Mouse (Mus musculus): ENCODE measurements around the gene Gm30191.
"Not testable (repeated sequence)": the region's sequence is repeated elsewhere in the genome, so short reads cannot be mapped to it uniquely, and the experiment has no call there.

Gene Gm30191

DNA sequence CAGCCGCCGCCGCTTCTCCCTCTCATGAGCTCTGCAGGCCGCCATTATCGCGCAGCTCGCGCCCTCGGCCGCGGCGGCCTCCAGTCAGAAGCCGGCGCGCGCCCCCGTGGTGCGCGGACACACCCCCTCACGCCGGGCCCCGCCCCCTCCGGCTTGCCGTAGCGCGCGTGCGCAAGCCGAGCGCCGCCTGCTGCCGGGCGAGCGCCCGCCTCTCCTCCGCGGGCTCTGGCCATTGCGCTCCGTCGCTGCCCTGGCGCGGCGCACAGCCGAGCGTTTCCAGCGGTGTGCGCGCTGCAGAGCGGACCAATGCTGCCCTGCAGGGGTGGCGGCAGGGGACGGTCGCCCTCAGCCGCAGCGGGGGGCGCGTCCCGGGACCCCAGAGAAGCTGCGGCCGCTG lies 40.4 kb downstream of the Gm30191 start:
- DNase-seq (ENCODE audit: low spot score), result peak; percentile 98

DNA sequence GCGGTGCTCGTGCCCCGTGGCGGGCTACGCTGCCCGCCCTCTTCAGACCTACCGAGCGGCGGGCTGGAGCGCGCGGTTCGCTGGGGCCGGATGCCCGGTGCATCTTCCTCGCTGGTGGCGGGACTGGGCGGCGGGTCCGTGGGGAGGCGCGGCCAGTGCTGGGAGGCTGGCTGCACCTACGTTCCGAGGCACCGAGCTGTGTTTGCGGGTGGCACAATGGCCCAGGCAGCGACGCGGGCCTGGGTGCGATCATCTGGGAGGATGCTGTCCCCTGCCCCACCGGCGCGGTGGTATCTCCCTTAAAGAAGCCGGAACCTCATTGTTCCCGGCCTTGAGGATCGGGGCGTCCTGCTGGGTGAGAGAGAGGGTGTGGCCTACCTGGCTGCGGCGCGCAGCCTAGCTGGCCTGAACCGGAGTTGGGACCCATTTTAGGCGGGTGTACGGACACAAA lies 40.9 kb downstream of the Gm30191 start, which contains the start of gene Pdik1l:
Pdik1l (minus strand) TSS at position 321 of the 451 bp plus-strand sequence.
- peak; percentile 75 for DNase-seq (ENCODE audit: low spot score)

DNA sequence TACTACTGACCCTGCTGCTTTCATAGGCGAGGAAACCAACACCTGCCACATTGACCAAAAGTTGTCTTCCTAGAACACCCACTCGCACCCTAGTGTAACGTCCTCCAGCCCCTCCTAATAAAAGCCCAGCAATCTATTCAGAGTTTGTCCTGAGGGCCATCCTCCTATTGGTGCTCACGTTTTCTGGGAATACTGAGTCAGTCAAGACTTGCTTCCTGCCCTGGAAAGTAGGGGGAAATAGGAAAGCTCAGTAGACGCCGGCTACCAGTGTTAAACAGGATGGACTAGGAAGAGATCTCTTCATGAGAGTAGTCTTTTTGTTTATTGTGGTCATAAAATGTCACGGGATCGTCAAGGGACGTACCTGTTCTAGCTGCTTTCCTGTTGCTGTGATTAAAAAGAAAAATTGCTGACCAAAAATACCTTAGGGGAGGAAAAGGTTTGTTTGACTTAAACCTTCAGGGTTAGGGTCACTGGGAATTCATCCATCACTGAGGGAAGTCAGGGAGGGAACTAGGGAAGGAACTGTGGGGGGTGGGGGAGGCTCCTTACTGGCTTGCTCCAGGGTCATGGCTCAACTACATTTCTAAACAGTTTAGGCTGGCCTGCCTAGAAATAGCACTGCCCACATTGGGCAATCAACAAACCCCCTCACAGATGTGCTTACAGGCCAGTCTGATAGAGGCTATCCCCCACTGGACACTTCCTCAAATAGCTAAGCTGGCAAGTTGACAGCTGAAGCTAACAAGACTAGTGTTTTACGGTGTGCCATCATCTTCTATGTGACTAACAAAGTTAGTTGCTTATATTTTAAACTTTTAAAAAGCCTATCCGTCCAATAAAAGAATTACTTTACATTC lies 41.9 kb downstream of the Gm30191 start:
- DNase-seq (ENCODE audit: low spot score), result no peak

DNA sequence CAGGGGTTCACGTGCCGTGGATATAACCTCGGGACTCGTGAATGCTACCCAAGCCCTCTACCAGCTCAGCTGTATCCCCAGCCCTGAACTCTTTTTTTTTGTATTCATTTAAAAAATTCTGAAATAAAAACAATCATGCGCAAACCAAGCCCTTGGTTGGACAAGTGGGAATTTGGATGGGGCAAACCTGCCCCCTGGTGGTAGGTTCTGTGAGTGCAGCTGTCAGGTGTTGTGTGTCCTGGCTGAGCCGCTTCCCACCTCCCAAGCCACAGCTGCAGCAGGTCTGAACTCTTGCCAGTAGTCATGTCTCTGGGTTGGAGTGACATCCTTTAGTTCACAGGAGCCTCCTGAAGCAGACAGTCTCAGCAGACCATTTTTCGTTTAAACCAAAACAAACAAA lies 45.3 kb downstream of the Gm30191 start:
- peak; percentile 67 for DNase-seq (ENCODE audit: low spot score)

DNA sequence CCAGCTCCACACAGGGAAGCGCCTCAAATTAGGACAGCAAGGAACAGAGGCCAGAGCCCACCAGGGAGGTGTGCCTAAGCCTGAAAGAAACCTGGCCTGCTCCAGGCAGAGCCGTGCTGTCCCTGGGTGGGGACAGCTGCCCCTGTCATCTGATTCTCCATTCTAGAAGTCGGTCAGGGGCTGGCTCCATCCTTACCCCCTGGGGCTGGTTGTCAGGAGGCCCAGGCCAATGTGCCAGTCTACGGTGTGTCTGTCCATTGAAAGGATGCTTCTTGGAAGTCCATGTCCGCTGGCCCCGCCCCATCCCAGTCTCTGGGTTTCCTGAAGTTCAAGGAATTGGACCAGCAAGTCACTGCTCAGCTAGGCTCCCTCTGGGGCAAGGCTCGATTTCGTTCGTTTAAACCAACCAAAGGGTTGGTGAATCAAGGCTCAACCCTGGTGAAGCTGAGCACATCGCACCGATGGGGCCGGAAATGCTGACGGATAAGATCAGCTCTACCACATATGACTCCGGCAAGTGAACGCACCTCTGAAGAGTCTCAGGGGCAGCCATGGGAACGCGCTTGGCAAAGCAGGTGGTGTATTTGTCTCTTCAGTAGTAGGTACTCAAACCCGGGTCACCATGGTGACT lies 46.4 kb downstream of the Gm30191 start:
- DNase-seq (ENCODE audit: low spot score), result no peak

DNA sequence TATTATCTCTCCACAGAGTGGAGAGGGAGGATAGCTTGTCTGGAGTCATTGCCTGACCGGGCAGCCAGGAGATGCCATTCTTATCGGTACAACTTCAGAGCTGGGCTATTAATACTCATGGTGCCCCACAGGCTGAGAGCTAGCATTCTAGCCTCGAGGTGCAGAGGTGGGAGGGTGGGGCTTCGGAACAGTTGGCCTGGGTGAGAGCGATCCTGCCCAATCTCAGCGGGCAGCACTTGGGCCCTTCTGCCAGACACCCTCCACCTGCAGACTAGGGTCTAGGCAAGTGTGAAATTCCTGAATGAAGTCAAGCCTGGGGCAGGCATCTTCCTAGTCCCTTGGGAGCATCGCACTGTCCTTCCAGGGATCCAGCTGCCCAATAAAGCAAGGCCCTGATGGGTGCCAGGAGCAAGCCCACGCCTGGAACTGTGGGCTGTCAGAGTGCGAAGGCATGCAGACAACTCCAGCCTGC lies 47.0 kb downstream of the Gm30191 start:
- DNase-seq (ENCODE audit: low spot score), result no peak

DNA sequence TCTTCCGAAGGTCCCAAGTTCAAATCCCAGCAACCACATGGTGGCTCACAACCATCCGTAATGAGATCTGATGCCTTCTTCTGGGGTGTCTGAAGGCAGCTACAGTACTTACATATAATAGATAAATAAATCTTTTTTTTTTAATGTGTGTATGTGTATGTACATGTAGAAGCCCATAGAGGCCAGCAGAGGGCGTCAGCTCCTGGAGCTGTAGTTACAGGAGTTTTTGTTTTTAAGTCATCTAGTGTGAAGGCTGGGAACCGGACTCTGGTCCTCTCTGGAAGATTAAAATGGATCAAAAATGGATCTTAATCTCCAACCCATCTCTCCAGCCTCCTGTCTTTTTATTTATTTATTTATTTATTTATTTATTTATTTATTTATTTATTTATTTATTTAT lies 49.4 kb downstream of the Gm30191 start:
- not testable (repeated sequence) for DNase-seq (ENCODE audit: low spot score)

DNA sequence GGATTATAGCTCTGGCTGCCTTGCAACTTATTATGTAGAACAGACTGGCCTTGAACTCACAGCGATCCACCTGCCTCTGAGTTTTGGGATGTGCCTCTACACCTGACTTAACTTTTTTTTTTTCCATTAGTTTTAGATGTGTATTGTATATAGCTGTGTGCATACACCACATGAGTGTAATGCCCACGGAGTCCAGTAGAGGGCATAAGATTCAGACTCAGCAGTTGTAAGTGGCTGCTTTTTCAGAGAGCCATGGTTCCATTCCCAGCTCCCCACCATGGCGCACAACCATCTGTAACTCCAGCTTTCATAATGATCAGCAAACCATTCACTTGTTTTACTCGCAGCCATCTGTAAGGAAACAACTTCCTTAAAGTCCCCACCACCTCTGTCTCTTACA lies 49.8 kb downstream of the Gm30191 start:
- no peak for DNase-seq (ENCODE audit: low spot score)

DNA sequence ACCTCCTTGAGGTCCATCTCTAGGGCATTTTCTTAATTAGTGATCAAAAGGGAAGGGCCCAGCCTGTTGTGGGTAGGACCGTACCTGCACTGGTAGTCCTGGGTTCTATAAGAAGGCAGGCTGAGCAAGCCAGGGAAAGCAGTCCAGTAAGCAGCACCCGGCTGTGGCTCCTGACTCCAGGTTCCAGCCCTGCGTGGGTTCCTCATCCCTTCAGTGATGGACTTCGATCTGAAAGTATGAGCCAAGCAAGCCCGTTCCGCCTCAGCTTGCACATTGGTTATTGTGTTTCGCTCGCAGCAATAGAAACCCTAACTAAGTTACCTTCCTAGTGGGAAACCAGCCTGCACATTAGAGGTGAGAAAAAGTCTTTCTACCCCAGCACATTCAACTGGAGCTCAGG lies 50.6 kb downstream of the Gm30191 start:
- DNase-seq (ENCODE audit: low spot score), result no peak

DNA sequence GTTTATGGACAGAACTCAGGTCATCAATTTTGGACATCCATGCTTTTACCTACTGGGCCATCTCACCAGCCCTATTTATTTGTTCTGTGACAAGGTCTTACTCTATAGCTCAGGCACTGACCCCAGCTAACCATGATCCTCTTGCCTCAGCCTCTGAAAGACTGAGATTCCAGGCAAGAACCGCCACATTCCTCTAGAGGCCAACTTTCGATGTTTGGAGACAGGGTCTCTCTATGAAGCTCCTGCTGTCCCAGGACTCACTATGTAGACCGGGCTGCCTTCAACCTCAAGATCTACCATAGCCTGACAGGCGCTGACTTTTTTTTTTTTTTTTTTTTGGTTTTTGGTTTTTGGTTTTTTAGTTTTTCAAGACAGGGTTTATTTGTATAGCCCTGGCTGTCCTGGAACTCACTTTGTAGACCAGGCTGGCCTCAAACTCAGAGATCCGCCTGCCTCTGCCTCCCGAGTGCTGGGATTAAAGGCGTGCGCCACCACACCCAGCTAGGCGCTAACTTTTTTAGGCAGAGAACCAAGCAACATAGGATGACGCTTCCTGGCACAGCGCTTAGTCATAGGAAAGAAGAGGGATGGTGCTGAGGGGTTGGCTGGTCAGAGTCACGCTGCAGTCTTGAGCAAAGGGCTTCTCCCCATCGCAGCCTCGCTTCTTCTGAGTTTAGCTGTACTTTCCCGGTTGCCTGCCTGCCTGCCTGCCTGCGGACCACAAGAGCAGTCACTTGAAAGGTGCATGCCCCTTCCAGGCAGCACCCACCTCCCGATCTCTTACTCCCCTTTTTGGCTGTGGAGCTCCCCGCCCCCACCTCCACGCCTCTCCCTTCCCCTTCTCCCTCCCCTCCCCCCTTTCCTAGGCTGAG lies 52.1 kb downstream of the Gm30191 start:
- no peak for DNase-seq (ENCODE audit: low spot score)

DNA sequence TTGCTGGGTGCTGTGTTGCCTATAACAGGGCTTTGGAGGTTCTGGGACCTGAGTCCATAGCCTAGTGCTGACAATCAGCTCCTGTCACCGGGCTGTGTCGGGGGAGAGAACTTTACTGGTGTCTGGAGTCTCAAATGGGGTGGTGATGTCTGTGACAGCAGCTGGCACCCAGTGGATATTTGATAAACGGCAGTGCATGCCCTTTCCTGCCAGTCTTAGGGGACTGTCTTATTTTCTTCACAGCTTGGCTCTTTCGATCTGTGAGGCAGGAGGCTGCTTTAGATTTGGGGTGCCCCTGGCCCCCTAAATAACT lies 52.7 kb downstream of the Gm30191 start:
- no peak for DNase-seq (ENCODE audit: low spot score)
